Mouse (Mus musculus) liver, adult 2 months (tissue): ENCODE measurements around the gene Eef1a1. TPM values are rescaled to one million over a fixed set of nuclear protein-coding genes. Genes with fewer than 3 reads are reported as not detected.

Experiments
- DNase-seq: peaks from one replicate; pipeline ENCODE4 v3.0.0-alpha.2; 2011; ENCODE audit warnings: low read depth, low spot score; ENCODE audit errors: extremely low read depth
- H3K27ac ChIP-seq: fragments of 200-500 bp; replicated peaks from 2 replicates; pipeline ENCODE4 v1.5.1; 2012; ENCODE audit warnings: low read depth, mild to moderate bottlenecking, control low read depth, inconsistent platforms, low read length; ENCODE audit not compliant: insufficient read depth
- H3K27me3 ChIP-seq: fragments of 200-500 bp; 2 replicates; pipeline ENCODE4 v1.6.1; 2012; ENCODE audit warnings: mild to moderate bottlenecking, moderate library complexity, low read length, inconsistent platforms; ENCODE audit not compliant: control insufficient read depth, insufficient read depth
- H3K36me3 ChIP-seq: fragments of 200-500 bp; 2 replicates; pipeline ENCODE4 v1.6.1; 2012; ENCODE audit warnings: low read length, inconsistent platforms; ENCODE audit not compliant: control insufficient read depth, insufficient read depth
- H3K4me1 ChIP-seq: fragments of 200-500 bp; 2 replicates; pipeline ENCODE4 v1.6.1; 2011; ENCODE audit warnings: low read length; ENCODE audit not compliant: control insufficient read depth, insufficient read depth
- H3K4me3 ChIP-seq: fragments of 200-500 bp; 2 replicates; pipeline ENCODE4 v1.5.1; 2011; ENCODE audit warnings: low read depth, mild to moderate bottlenecking, control low read depth, low read length, moderate library complexity; ENCODE audit not compliant: insufficient read depth
- H3K79me2 ChIP-seq: fragments of 200-500 bp; 2 replicates; pipeline ENCODE4 v1.6.1; 2012; ENCODE audit warnings: inconsistent platforms, mild to moderate bottlenecking, low read length, moderate library complexity; ENCODE audit not compliant: control insufficient read depth, insufficient read depth
- H3K9ac ChIP-seq: fragments of 200-500 bp; 2 replicates; pipeline ENCODE4 v1.6.1; 2012; ENCODE audit warnings: low read depth, mild to moderate bottlenecking, control low read depth, inconsistent platforms, low read length
- CTCF ChIP-seq: fragments of 200-500 bp; IDR thresholded peaks from 2 replicates; pipeline ENCODE4 v1.5.1; 2011; ENCODE audit warnings: low read depth, low read length, control low read depth
- POLR2A ChIP-seq: fragments of 200-500 bp; IDR thresholded peaks from 2 replicates; pipeline ENCODE4 v1.6.1; 2011; ENCODE audit warnings: low read length, control low read depth; ENCODE audit not compliant: insufficient read depth; ENCODE audit errors: extremely low read depth
- WGBS: fragments of 180-500 bp; shearing (Covaris S2); methylation state at CpG from one replicate; pipeline ENCODE4 v1.1.7; 2018; 5-methylcytosine and 5-hydroxymethylcytosine counted together
- polyA plus RNA-seq: library from polyadenylated mRNA; depleted of rRNA; stranded (reverse); fragments of >200 nt; gene quantifications from 2 replicates; pipeline ENCODE4 v1.2.3, GENCODE M21; 2012
- total RNA-seq: library from RNA; depleted of rRNA; stranded (reverse); fragments of >200 nt; gene quantifications from 2 replicates; pipeline ENCODE4 v1.2.3, GENCODE M21; 2014

Gene Eef1a1
- total and polyA plus RNA-seq, 2 experiments = 2,707 to 7,986 TPM

GRCm38 (mm10) chr9:78513776-78514500, 25.0 kb upstream of the Eef1a1 start:
- H3K4me1 ChIP-seq = peaks cover 21% of the 10 kb centered on the region
- no peak overlapping the region for H3K4me3 ChIP-seq
- no peaks in the 10 kb centered on the region for H3K27me3 ChIP-seq
- H3K27ac ChIP-seq = peak overlapping the region; percentile 99
- DNase-seq = peak; percentile 100
- 15% methylated on average over 6 of the region's 6 CpGs for WGBS
- TF ChIP-seq CTCF (no peak), POLR2A (no peak)
- no peaks in the 10 kb centered on the region for H3K79me2 ChIP-seq
- no peak overlapping the region for H3K9ac ChIP-seq
- no peaks in the 10 kb centered on the region for H3K36me3 ChIP-seq

- peak overlapping the region; percentile 87 for H3K27ac ChIP-seq
- TF ChIP-seq POLR2A = 0 out of 2 replicates have a peak, but pooled peaks have one; percentile 19
- no peak for TF ChIP-seq CTCF
- DNase-seq = peak; percentile 98
- peak overlapping the region; percentile 18; the same call in 1 of the 2 replicates for H3K9ac ChIP-seq
- peaks cover 21% of the 10 kb centered on the region for H3K4me1 ChIP-seq
- peak overlapping the region; percentile 14; the same call in 1 of the 2 replicates for H3K4me3 ChIP-seq
- WGBS = 28% methylated on average over 5 of the region's 5 CpGs
- no peaks in the 10 kb centered on the region for H3K36me3 ChIP-seq
- no peaks in the 10 kb centered on the region for H3K79me2 ChIP-seq
- H3K27me3 ChIP-seq = no peaks in the 10 kb centered on the region
Measured at GRCm38 (mm10) chr9:78511705-78512104, 22.8 kb upstream of the Eef1a1 start.

GRCm38 (mm10) chr9:78508106-78508786, 19.3 kb upstream of the Eef1a1 start:
- Histone ChIP-seq H3K27me3 (no peaks in the 10 kb centered on the region), H3K4me3 (no peak overlapping the region), H3K79me2 (no peaks in the 10 kb centered on the region), H3K36me3 (no peaks in the 10 kb centered on the region), H3K27ac (no peak overlapping the region), H3K4me1 (peaks cover 20% of the 10 kb centered on the region), H3K9ac (no peak overlapping the region)
- WGBS = 75% methylated on average over 16 of the region's 16 CpGs
- no peak for TF ChIP-seq POLR2A
- TF ChIP-seq CTCF = no peak
- DNase-seq = peak; percentile 22

GRCm38 (mm10) chr9:78506722-78507077, 17.7 kb upstream of the Eef1a1 start:
- Histone ChIP-seq H3K27ac (peak overlapping the region; percentile 85), H3K4me1 (peaks cover 12% of the 10 kb centered on the region), H3K79me2 (no peaks in the 10 kb centered on the region), H3K4me3 (peak overlapping the region; percentile 60), H3K27me3 (no peaks in the 10 kb centered on the region), H3K9ac (peak overlapping the region; percentile 72), H3K36me3 (no peaks in the 10 kb centered on the region)
- TF ChIP-seq POLR2A = no peak
- TF ChIP-seq CTCF = no peak
- no peak for DNase-seq
- 26% methylated on average over 7 of the region's 7 CpGs for whole genome bisulfite sequencing

- H3K79me2 ChIP-seq = no peaks in the 10 kb centered on the region
- peaks cover 8% of the 10 kb centered on the region for H3K4me1 ChIP-seq
- no peaks in the 10 kb centered on the region for H3K36me3 ChIP-seq
- DNase-seq = peak; percentile 85
- TF ChIP-seq CTCF (no peak), POLR2A (0 out of 2 replicates have a peak, but pooled peaks have one; percentile 28)
- H3K9ac ChIP-seq = peak overlapping the region; percentile 72
- no peaks in the 10 kb centered on the region for H3K27me3 ChIP-seq
- 16% methylated on average over 11 of the region's 11 CpGs for WGBS
- peak overlapping the region; percentile 85 for H3K27ac ChIP-seq
- peak overlapping the region; percentile 60 for H3K4me3 ChIP-seq
Measured at GRCm38 (mm10) chr9:78506002-78506721, 17.2 kb upstream of the Eef1a1 start.
